Mouse (Mus musculus): Measurements from ENCODE around the gene Kcnq5. TPM values are rescaled to one million over a fixed set of nuclear protein-coding genes. Genes with fewer than 3 reads are reported as not detected.

Gene Kcnq5
- total and polyA plus RNA-seq, 3 experiments, result 6.5 to 8.7 (median 8.2) TPM

- no peak for TF ChIP-seq JUN (IDR thresholded peaks at IDR 0.05; ENCODE audit: insufficient read depth, low read depth, low read length)
Observed at GRCm38 (mm10) chr1:21962896-21963864, 1.4 kb upstream of the Kcnq5 start (continued).

GRCm38 (mm10) chr1:21962083-21962471, 335 bp upstream of the Kcnq5 start:
- Histone ChIP-seq H3K9ac (ENCODE audit: insufficient read depth, low read depth) (peak overlapping the region; percentile 73), H3K79me2 (replicated peaks; ENCODE audit: control insufficient read depth, extremely low read depth, insufficient read depth, poor library complexity, severe bottlenecking) (peaks cover 17% of the 10 kb centered on the region), H3K4me3 (replicated peaks in 1 of 3; ENCODE audit: low read depth in 2 of 3, low read length in 2 of 3, poor library complexity in 1 of 3) (peak overlapping the region; percentile 68 to 80 (median 72)), H3K9me3 (replicated peaks; ENCODE audit: low read length) (no peaks in the 10 kb centered on the region), H3K36me3 (replicated peaks in 1 of 2; ENCODE audit: control insufficient read depth in 1 of 2, insufficient read depth in 1 of 2, low read length in 1 of 2) (no peaks in the 10 kb centered on the region), H3K27ac (ENCODE audit: insufficient read depth, low read depth) (peak overlapping the region; percentile 16), H3K27me3 (replicated peaks) (no peaks in the 10 kb centered on the region), H3K4me2 (ENCODE audit: insufficient read depth, low read depth, poor library complexity, severe bottlenecking) (peak overlapping the region; percentile 76; the same call in 1 of the 2 replicates), H3K4me1 (ENCODE audit: control insufficient read depth in 1 of 2, insufficient read depth in 2 of 2) (peaks cover 0 to 26% of the 10 kb centered on the region in 2 experiments; a peak in 2 of 4 replicates)
- in situ Hi-C loops (cut with MboI; ENCODE audit: low pct_ligation_motif_present, low pct_unique_long_range_greater_than_20kb, low sequenced_read_pairs), result loop anchor here (25.0 kb wide), 2 partner anchors 300 to 350 kb away; no protein-coding TSS in a partner anchor
- TF ChIP-seq MXI1 (IDR thresholded peaks at IDR 0.05; ENCODE audit: low read depth, low read length) (peak; percentile 4; the same call in 1 of the 2 replicates), HCFC1 (IDR thresholded peaks at IDR 0.05; ENCODE audit: low read depth, low read length) (no peak)
- DNase-seq (ENCODE audit: extremely low read depth), result no peak
- dilution Hi-C loops (cut with MboI; ENCODE audit: extremely low pct_ligation_motif_present, extremely low pct_unique_long_range_greater_than_20kb, low sequenced_read_pairs), result no loop called here

- Histone ChIP-seq H3K4me1 (ENCODE audit: control insufficient read depth in 1 of 2, insufficient read depth in 2 of 2) (peaks cover 0 to 38% of the 10 kb centered on the region in 2 experiments; a peak in 2 of 4 replicates), H3K27ac (ENCODE audit: insufficient read depth, low read depth) (peak overlapping the region; percentile 87), H3K36me3 (replicated peaks in 1 of 2; ENCODE audit: control insufficient read depth in 1 of 2, insufficient read depth in 1 of 2, low read length in 1 of 2) (peaks cover 0 to 3% of the 10 kb centered on the region in 2 experiments), H3K4me3 (replicated peaks in 1 of 3; ENCODE audit: low read depth in 2 of 3, low read length in 2 of 3, poor library complexity in 1 of 3) (peak overlapping the region; percentile 72 to 89 (median 80)), H3K4me2 (ENCODE audit: insufficient read depth, low read depth, poor library complexity, severe bottlenecking) (peak overlapping the region; percentile 77; the same call in 1 of the 2 replicates), H3K9ac (ENCODE audit: insufficient read depth, low read depth) (peak overlapping the region; percentile 73), H3K79me2 (replicated peaks; ENCODE audit: control insufficient read depth, extremely low read depth, insufficient read depth, poor library complexity, severe bottlenecking) (peaks cover 21% of the 10 kb centered on the region), H3K9me3 (replicated peaks; ENCODE audit: low read length) (no peaks in the 10 kb centered on the region), H3K27me3 (replicated peaks) (no peaks in the 10 kb centered on the region)
- in situ Hi-C loops (cut with MboI; ENCODE audit: low pct_ligation_motif_present, low pct_unique_long_range_greater_than_20kb, low sequenced_read_pairs) (loop anchor here (25.0 kb wide), 2 partner anchors 302 to 348 kb away; no protein-coding TSS in a partner anchor), dilution Hi-C loops (cut with MboI; ENCODE audit: extremely low pct_ligation_motif_present, extremely low pct_unique_long_range_greater_than_20kb, low sequenced_read_pairs) (no loop called here)
- peak; percentile 71 for DNase-seq (ENCODE audit: extremely low read depth)
- TF ChIP-seq IRF4 (IDR thresholded peaks at IDR 0.05; ENCODE audit: low read depth, low read length) (peak; percentile 42; the same call in 1 of the 2 replicates), PAX5 (IDR thresholded peaks at IDR 0.05; ENCODE audit: low read length) (no peak), ETS1 (conservative IDR thresholded peaks at IDR 0.05; ENCODE audit: low read depth, low read length) (peak; percentile 81), EP300 (IDR thresholded peaks at IDR 0.05; ENCODE audit: low read length) (peak; percentile 45; the same call in 1 of the 2 replicates), ZNF384 (IDR thresholded peaks at IDR 0.05; ENCODE audit: low read depth, low read length) (no peak), HCFC1 (IDR thresholded peaks at IDR 0.05; ENCODE audit: low read depth, low read length) (peak; percentile 58), MYC (IDR thresholded peaks at IDR 0.05; ENCODE audit: low read depth, low read length) (peak; percentile 98), MXI1 (IDR thresholded peaks at IDR 0.05; ENCODE audit: low read depth, low read length) (peak; percentile 96), NRF1 (IDR thresholded peaks at IDR 0.05; ENCODE audit: low read depth, low read length) (peak; percentile 42), USF1 (IDR thresholded peaks at IDR 0.05; ENCODE audit: low read depth, low read length) (0 out of 2 replicates have a peak, but pooled peaks have one; percentile 7), SMC3 (IDR thresholded peaks at IDR 0.05; ENCODE audit: low read depth, low read length) (no peak; the same call in 1 of the 2 replicates), KAT2A (IDR thresholded peaks at IDR 0.05; ENCODE audit: insufficient replicate concordance, low read length) (no peak), NELFE (IDR thresholded peaks at IDR 0.05; ENCODE audit: low read depth, low read length) (no peak), E2F4 (IDR thresholded peaks at IDR 0.05; ENCODE audit: insufficient replicate concordance, low read depth, low read length) (peak; percentile 50; the same call in 1 of the 2 replicates), UBTF (IDR thresholded peaks at IDR 0.05; ENCODE audit: low read depth, low read length) (no peak), RCOR1 (conservative IDR thresholded peaks at IDR 0.05; ENCODE audit: low read depth, low read length) (peak; percentile 64; the same call in 1 of the 2 replicates), RAD21 (IDR thresholded peaks at IDR 0.05; ENCODE audit: low read depth, low read length) (peak; percentile 12; the same call in 1 of the 2 replicates), MAX (IDR thresholded peaks at IDR 0.05; ENCODE audit: low read length) (peak; percentile 94), JUN (IDR thresholded peaks at IDR 0.05; ENCODE audit: insufficient read depth, low read depth, low read length) (no peak), BHLHE40 (IDR thresholded peaks at IDR 0.05; ENCODE audit: low read depth, low read length) (peak; percentile 96), TCF12 (IDR thresholded peaks at IDR 0.05; ENCODE audit: low read depth, low read length) (peak; percentile 86), MEF2A (IDR thresholded peaks at IDR 0.05; ENCODE audit: borderline replicate concordance, low read depth, low read length) (peak; percentile 11; the same call in 1 of the 2 replicates), CHD2 (IDR thresholded peaks at IDR 0.05; ENCODE audit: low read length) (no peak)
Observed at GRCm38 (mm10) chr1:21960421-21961250, 1.1 kb downstream of the Kcnq5 start.
